Mouse (Mus musculus) G1E (cell line): ENCODE measurements around the gene Ell2.

Source experiments
- CTCF ChIP-seq: IDR thresholded peaks from 2 replicates; pipeline ENCODE4 v1.5.1; 2012; ENCODE audit warnings: low read depth, low read length, inconsistent platforms, mixed read lengths
- GATA1 ChIP-seq: IDR thresholded peaks from 2 replicates; pipeline ENCODE4 v1.6.1; 2012; ENCODE audit warnings: borderline replicate concordance, low read length, inconsistent platforms, mixed read lengths

GRCm38 (mm10) chr13:75766238-75766637 is 59.7 kb downstream of the Ell2 start:
- TF ChIP-seq CTCF (no peak), GATA1 (no peak)
